Mouse (Mus musculus): ENCODE data around the gene Ccdc77. TPM values are rescaled to one million over a fixed set of nuclear protein-coding genes. Genes with fewer than 3 reads are reported as not detected.

Gene Ccdc77
- total and polyA plus RNA-seq, 3 experiments = 18.2 to 25.2 (median 21.0) TPM

GRCm38 (mm10) chr6:120356951-120357945, 6.9 kb downstream of the Ccdc77 start (continued):
- TF ChIP-seq POLR2AphosphoS2 (IDR thresholded peaks at IDR 0.05; ENCODE audit: low read depth, low read length) = peak; percentile 87; the same call in 1 of the 2 replicates
- TF ChIP-seq GABPA (IDR thresholded peaks at IDR 0.05; ENCODE audit: insufficient replicate concordance, low read depth, low read length) = peak; percentile 77; the same call in 1 of the 2 replicates
- TF ChIP-seq EP300 (IDR thresholded peaks at IDR 0.05; ENCODE audit: low read length) = no peak
- TF ChIP-seq UBTF (IDR thresholded peaks at IDR 0.05; ENCODE audit: low read depth, low read length) = no peak
- TF ChIP-seq CHD2 (IDR thresholded peaks at IDR 0.05; ENCODE audit: low read length) = peak; percentile 88
- TF ChIP-seq CTCF (conservative IDR thresholded peaks at IDR 0.05 in 1 of 2, IDR thresholded peaks at IDR 0.05 in 1 of 2; ENCODE audit: low read depth in 2 of 2, low read length in 2 of 2) = no peak
- TF ChIP-seq ETS1 (conservative IDR thresholded peaks at IDR 0.05; ENCODE audit: low read depth, low read length) = no peak
- TF ChIP-seq POLR2A (IDR thresholded peaks at IDR 0.05; ENCODE audit: low read depth, low read length) = peak; percentile 86
- TF ChIP-seq TCF12 (IDR thresholded peaks at IDR 0.05; ENCODE audit: low read depth, low read length) = peak; percentile 75
- no peak for TF ChIP-seq SMC3 (IDR thresholded peaks at IDR 0.05; ENCODE audit: low read depth, low read length)
- TF ChIP-seq RCOR1 (conservative IDR thresholded peaks at IDR 0.05; ENCODE audit: low read depth, low read length) = no peak

GRCm38 (mm10) chr6:120356478-120356877, 7.7 kb downstream of the Ccdc77 start:
- dilution Hi-C loops (cut with MboI; ENCODE audit: extremely low pct_ligation_motif_present, extremely low pct_unique_long_range_greater_than_20kb, low sequenced_read_pairs) (no loop called here), in situ Hi-C loops (cut with MboI; ENCODE audit: low pct_ligation_motif_present, low pct_unique_long_range_greater_than_20kb, low sequenced_read_pairs) (no loop called here)
- Histone ChIP-seq H3K9me3 (replicated peaks; ENCODE audit: low read length) (no peaks in the 10 kb centered on the region), H3K36me3 (replicated peaks in 1 of 2; ENCODE audit: control insufficient read depth in 1 of 2, insufficient read depth in 1 of 2, low read length in 1 of 2) (peaks cover 7 to 27% of the 10 kb centered on the region in 2 experiments), H3K9ac (ENCODE audit: insufficient read depth, low read depth) (peak overlapping the region; percentile 95), H3K4me3 (replicated peaks in 1 of 3; ENCODE audit: low read depth in 2 of 3, low read length in 2 of 3, poor library complexity in 1 of 3) (peak overlapping the region; percentile 58 to 79 (median 77)), H3K79me2 (replicated peaks; ENCODE audit: control insufficient read depth, extremely low read depth, insufficient read depth, poor library complexity, severe bottlenecking) (peaks cover 22% of the 10 kb centered on the region), H3K4me2 (ENCODE audit: insufficient read depth, low read depth, poor library complexity, severe bottlenecking) (peak overlapping the region; percentile 99), H3K27me3 (replicated peaks) (no peaks in the 10 kb centered on the region), H3K4me1 (ENCODE audit: control insufficient read depth in 1 of 2, insufficient read depth in 2 of 2) (peaks cover 6 to 27% of the 10 kb centered on the region in 2 experiments; a peak in 2 of 4 replicates), H3K27ac (ENCODE audit: insufficient read depth, low read depth) (no peak overlapping the region)
- no peak for DNase-seq (ENCODE audit: extremely low read depth)
- TF ChIP-seq EP300 (IDR thresholded peaks at IDR 0.05; ENCODE audit: low read length) (no peak), CHD1 (IDR thresholded peaks at IDR 0.05; ENCODE audit: low read depth, low read length) (peak; percentile 19; the same call in 1 of the 2 replicates)

GRCm38 (mm10) chr6:120349018-120349417, 15.2 kb downstream of the Ccdc77 start:
- in situ Hi-C loops (cut with MboI; ENCODE audit: low pct_ligation_motif_present, low pct_unique_long_range_greater_than_20kb, low sequenced_read_pairs) (loop anchor here (25.0 kb wide), 1 partner anchor 387 kb away; no protein-coding TSS in a partner anchor), dilution Hi-C loops (cut with MboI; ENCODE audit: extremely low pct_ligation_motif_present, extremely low pct_unique_long_range_greater_than_20kb, low sequenced_read_pairs) (no loop called here)
- no peaks in the 10 kb centered on the region for H3K9me3 ChIP-seq (replicated peaks; ENCODE audit: low read length)
- DNase-seq (ENCODE audit: extremely low read depth) = no peak
- TF ChIP-seq KAT2A (IDR thresholded peaks at IDR 0.05; ENCODE audit: insufficient replicate concordance, low read length) (no peak), MAX (IDR thresholded peaks at IDR 0.05; ENCODE audit: low read length) (no peak), HCFC1 (IDR thresholded peaks at IDR 0.05; ENCODE audit: low read depth, low read length) (no peak), POLR2AphosphoS2 (IDR thresholded peaks at IDR 0.05; ENCODE audit: low read depth, low read length) (no peak), ZC3H11A (IDR thresholded peaks at IDR 0.05; ENCODE audit: low read depth, low read length) (no peak), JUND (conservative IDR thresholded peaks at IDR 0.05; ENCODE audit: low read depth, low read length) (no peak), PAX5 (IDR thresholded peaks at IDR 0.05; ENCODE audit: low read length) (no peak), SMC3 (IDR thresholded peaks at IDR 0.05; ENCODE audit: low read depth, low read length) (no peak), ZMIZ1 (IDR thresholded peaks at IDR 0.05; ENCODE audit: low read depth, low read length) (no peak)
- H3K79me2 ChIP-seq (replicated peaks; ENCODE audit: control insufficient read depth, extremely low read depth, insufficient read depth, poor library complexity, severe bottlenecking) = peaks cover 7% of the 10 kb centered on the region
- no peak overlapping the region for H3K4me3 ChIP-seq (replicated peaks in 1 of 3; ENCODE audit: low read depth in 2 of 3, low read length in 2 of 3, poor library complexity in 1 of 3)
- H3K4me1 ChIP-seq (ENCODE audit: control insufficient read depth in 1 of 2, insufficient read depth in 2 of 2) = peaks cover 0 to 4% of the 10 kb centered on the region in 2 experiments; a peak in 1 of 4 replicates
- H3K9ac ChIP-seq (ENCODE audit: insufficient read depth, low read depth) = no peak overlapping the region
- no peak overlapping the region for H3K4me2 ChIP-seq (ENCODE audit: insufficient read depth, low read depth, poor library complexity, severe bottlenecking)
- no peaks in the 10 kb centered on the region for H3K27me3 ChIP-seq (replicated peaks)
- peaks cover 61 to 83% of the 10 kb centered on the region in 2 experiments for H3K36me3 ChIP-seq (replicated peaks in 1 of 2; ENCODE audit: control insufficient read depth in 1 of 2, insufficient read depth in 1 of 2, low read length in 1 of 2)
- no peak overlapping the region for H3K27ac ChIP-seq (ENCODE audit: insufficient read depth, low read depth)
